10 mouse cellular contexts compared by ENCODE assay signal in genomic region chr17:35763866-35764265, GRCm38 (mm10). TPM values are rescaled to one million over a fixed set of nuclear protein-coding genes. Genes with fewer than 3 reads are reported as not detected.
DNase-seq lines count a peak whose midpoint lies in the region; ATAC-seq and TF ChIP-seq lines count a peak whose summit lies in the region.
"Had no signal": no experiment of that assay in that cellular context is flagged by ENCODE, and none has a peak within 500 bp of the region (broad histone marks: within the 10 kb centered on the region; RNA-seq: fewer than 3 reads in every experiment).

No protein-coding gene starts in this region.

- WGBS in heart, adult 2 months = 41% methylated on average over 6 of the region's 6 CpGs
- WGBS in liver, postnatal 0 days (ENCODE audit: insufficient replicate concordance) = 31% methylated on average over 6 of the region's 6 CpGs
- 27% methylated on average over 6 of the region's 6 CpGs for WGBS in forebrain, embryonic 10.5 days
- 35% methylated on average over 6 of the region's 6 CpGs for WGBS in hindbrain, embryonic 14.5 days

- H3K27ac ChIP-seq in heart, adult 2 months = no peak overlapping the region
- H3K27ac ChIP-seq in liver, postnatal 0 days (ENCODE audit: low read depth) = no peak overlapping the region
- no peak overlapping the region for H3K27ac ChIP-seq in forebrain, embryonic 10.5 days
- no peak overlapping the region for H3K27ac ChIP-seq in hindbrain, embryonic 14.5 days
- H3K27ac ChIP-seq: hindbrain, embryonic 15.5 days; neural tube, embryonic 13.5 days had no signal

- no peak for TF ChIP-seq EP300 in heart, adult 2 months (IDR thresholded peaks at IDR 0.05; ENCODE audit: insufficient read depth, low read depth, low read length)
- TF ChIP-seq EP300 in liver, postnatal 0 days (IDR thresholded peaks at IDR 0.05; ENCODE audit: low read depth) = no peak

- no peak overlapping the region for H3K9ac ChIP-seq in heart, adult 2 months (ENCODE audit: low read depth, low read length)
- H3K9ac ChIP-seq in liver, postnatal 0 days (replicated peaks) = no peak overlapping the region
- no peak overlapping the region for H3K9ac ChIP-seq in hindbrain, embryonic 14.5 days
- H3K9ac ChIP-seq: hindbrain, embryonic 15.5 days; neural tube, embryonic 13.5 days had no signal

- intact Hi-C loops in heart, adult 2 months (cut with DNase I) = no loop called here
- intact Hi-C loops in heart, postnatal 25 days (cut with DNase I) = no loop called here

- no peak for DNase-seq in heart, adult 2 months
- no peak for DNase-seq in heart, postnatal 25 days (ENCODE audit: low spot score)
- DNase-seq in 3134 (ENCODE audit: extremely low read depth, insufficient read length, low spot score) (peak; percentile 26), R1 (ENCODE audit: low read depth, low spot score) (peak; percentile 77)
- peak; percentile 63 for DNase-seq in liver, postnatal 0 days
- peak; percentile 46 for DNase-seq in thymus, postnatal 25 days
- no peak for DNase-seq in forebrain, embryonic 10.5 days (ENCODE audit: extremely low spot score, low spot score)
- no peak for DNase-seq in hindbrain, embryonic 14.5 days (ENCODE audit: low spot score)

- no peaks in the 10 kb centered on the region for H3K9me3 ChIP-seq in liver, postnatal 0 days (ENCODE audit: low read length)
- H3K9me3 ChIP-seq in forebrain, embryonic 10.5 days = no peaks in the 10 kb centered on the region
- no peaks in the 10 kb centered on the region for H3K9me3 ChIP-seq in hindbrain, embryonic 14.5 days (ENCODE audit: control insufficient read depth, low read length)
- H3K9me3 ChIP-seq: hindbrain, embryonic 15.5 days; neural tube, embryonic 13.5 days had no signal

- no peaks in the 10 kb centered on the region for H3K4me1 ChIP-seq in heart, adult 2 months (ENCODE audit: control insufficient read depth, insufficient read depth, low read length)
- H3K4me1 ChIP-seq in liver, postnatal 0 days (ENCODE audit: insufficient read depth) = peaks cover 11% of the 10 kb centered on the region
- H3K4me1 ChIP-seq in forebrain, embryonic 10.5 days = no peaks in the 10 kb centered on the region; the same call in 1 of the 2 replicates
- no peaks in the 10 kb centered on the region for H3K4me1 ChIP-seq in hindbrain, embryonic 14.5 days (replicated peaks; ENCODE audit: control insufficient read depth, insufficient read depth, low read length)
- H3K4me1 ChIP-seq: hindbrain, embryonic 15.5 days; neural tube, embryonic 13.5 days had no signal

- TF ChIP-seq POLR2A in heart, adult 2 months (IDR thresholded peaks at IDR 0.05; ENCODE audit: insufficient read depth, low read depth, low read length) = no peak

- H3K36me3 ChIP-seq in heart, adult 2 months (ENCODE audit: control insufficient read depth, insufficient read depth, low read length) = no peaks in the 10 kb centered on the region
- H3K36me3 ChIP-seq in liver, postnatal 0 days (replicated peaks; ENCODE audit: insufficient read depth, low read length) = no peaks in the 10 kb centered on the region
- no peaks in the 10 kb centered on the region for H3K36me3 ChIP-seq in forebrain, embryonic 10.5 days (replicated peaks)
- H3K36me3 ChIP-seq in hindbrain, embryonic 14.5 days (replicated peaks; ENCODE audit: control insufficient read depth, insufficient read depth) = no peaks in the 10 kb centered on the region
- H3K36me3 ChIP-seq: hindbrain, embryonic 15.5 days; neural tube, embryonic 13.5 days had no signal

- no peaks in the 10 kb centered on the region for H3K27me3 ChIP-seq in heart, adult 2 months (ENCODE audit: control insufficient read depth, insufficient read depth, low read length)
- H3K27me3 ChIP-seq in liver, postnatal 0 days (ENCODE audit: insufficient read depth, low read length) = no peaks in the 10 kb centered on the region
- H3K27me3 ChIP-seq in forebrain, embryonic 10.5 days (ENCODE audit: poor library complexity, severe bottlenecking) = no peaks in the 10 kb centered on the region
- no peaks in the 10 kb centered on the region for H3K27me3 ChIP-seq in hindbrain, embryonic 14.5 days (ENCODE audit: control insufficient read depth, insufficient read depth, low read length)
- H3K27me3 ChIP-seq: hindbrain, embryonic 15.5 days; neural tube, embryonic 13.5 days had no signal

- peak; percentile 57 for TF ChIP-seq CTCF in heart, adult 2 months (IDR thresholded peaks at IDR 0.05)
- peak; percentile 66 for TF ChIP-seq CTCF in liver, postnatal 0 days (IDR thresholded peaks at IDR 0.05; ENCODE audit: low read depth)

- H3K4me3 ChIP-seq in heart, adult 2 months = no peak overlapping the region
- H3K4me3 ChIP-seq in liver, postnatal 0 days (ENCODE audit: low read depth, low read length) = no peak overlapping the region
- H3K4me3 ChIP-seq in forebrain, embryonic 10.5 days = no peak overlapping the region
- no peak overlapping the region for H3K4me3 ChIP-seq in hindbrain, embryonic 14.5 days (replicated peaks; ENCODE audit: low read length)
- H3K4me3 ChIP-seq: hindbrain, embryonic 15.5 days; neural tube, embryonic 13.5 days had no signal

- no peaks in the 10 kb centered on the region for H3K79me2 ChIP-seq in heart, adult 2 months (replicated peaks; ENCODE audit: control insufficient read depth, insufficient read depth, low read length)

- H3K4me2 ChIP-seq in liver, postnatal 0 days (ENCODE audit: low read depth, low read length) = no peak overlapping the region
- no peak overlapping the region for H3K4me2 ChIP-seq in hindbrain, embryonic 14.5 days (replicated peaks)
- H3K4me2 ChIP-seq: hindbrain, embryonic 15.5 days; neural tube, embryonic 13.5 days had no signal

- ATAC-seq in liver, postnatal 0 days = peak; percentile 62
- no peak for ATAC-seq in hindbrain, embryonic 14.5 days (ENCODE audit: low FRiP score)

RNA-seq across cellular contexts. Expression of gene Ier3, which starts 57.6 kb away (rescaled TPM):
- total RNA-seq in heart, adult 2 months (2021) = 10 to 100 TPM; 15.6 to 37.0 TPM
- polyA plus RNA-seq in heart, adult 2 months (2012; rRNA removed) = 30.9 and 33.1 TPM in 2 replicates
- total RNA-seq in heart, postnatal 25 days (2021) = 10 to 100 TPM; 21.7 to 39.7 TPM
- 15.4 and 18.6 TPM in 2 replicates for polyA plus RNA-seq in liver, postnatal 0 days (2015; fragmentation: Nextera tagmentation; extraction: Ambion mirVana)
- 4.6 and 5.3 TPM in 2 replicates for polyA plus RNA-seq in forebrain, embryonic 10.5 days (2016; fragmentation: Nextera tagmentation; extraction: Ambion mirVana)
- polyA plus RNA-seq in hindbrain, embryonic 14.5 days (2014; fragmentation: Nextera tagmentation; extraction: Ambion mirVana) = 6.6 and 7.5 TPM in 2 replicates

RNA-seq across cellular contexts. Expression of gene Flot1, which starts 59.2 kb away (rescaled TPM):
- total RNA-seq in heart, adult 2 months (2021) = 100 to 1,000 TPM; 133 to 148 TPM
- polyA plus RNA-seq in heart, adult 2 months (2012; rRNA removed) = 138 and 144 TPM in 2 replicates
- 100 to 1,000 TPM; 125 to 141 TPM for total RNA-seq in heart, postnatal 25 days (2021)
- polyA plus RNA-seq in liver, postnatal 0 days (2015; fragmentation: Nextera tagmentation; extraction: Ambion mirVana) = 25.9 and 31.3 TPM in 2 replicates
- polyA plus RNA-seq in forebrain, embryonic 10.5 days (2016; fragmentation: Nextera tagmentation; extraction: Ambion mirVana) = 49.7 and 51.6 TPM in 2 replicates
- 86.3 and 96.6 TPM in 2 replicates for polyA plus RNA-seq in hindbrain, embryonic 14.5 days (2014; fragmentation: Nextera tagmentation; extraction: Ambion mirVana)

RNA-seq across cellular contexts. Expression of gene Ddr1, which starts 59.4 kb away (rescaled TPM):
- total RNA-seq in heart, adult 2 months (2021) = 10 to 100 TPM; 25.9 to 30.6 TPM
- 24.4 and 27.6 TPM in 2 replicates for polyA plus RNA-seq in heart, adult 2 months (2012; rRNA removed)
- 10 to 100 TPM; 33.1 to 41.7 TPM for total RNA-seq in heart, postnatal 25 days (2021)
- polyA plus RNA-seq in liver, postnatal 0 days (2015; fragmentation: Nextera tagmentation; extraction: Ambion mirVana) = 2.2 and 2.3 TPM in 2 replicates
- 105 and 112 TPM in 2 replicates for polyA plus RNA-seq in forebrain, embryonic 10.5 days (2016; fragmentation: Nextera tagmentation; extraction: Ambion mirVana)
- polyA plus RNA-seq in hindbrain, embryonic 14.5 days (2014; fragmentation: Nextera tagmentation; extraction: Ambion mirVana) = 62.7 and 72.5 TPM in 2 replicates

Comparison
In these comparisons a context has a peak if more than half of its experiments do, and no peak if none do; other contexts are left out.
1. DNase-seq: peak in 3134 (single experiment), R1 (single experiment), liver, postnatal 0 days (single experiment) and thymus, postnatal 25 days (single experiment); none in heart, adult 2 months (0 of 2), heart, postnatal 25 days (single experiment), forebrain, embryonic 10.5 days (single experiment) and hindbrain, embryonic 14.5 days (single experiment).